Mouse (Mus musculus): ENCODE measurements around the gene Ugt1a9.

GRCm38 (mm10) chr1:88138145-88138544 is 67.5 kb downstream of the Ugt1a9 start:
- TF ChIP-seq CTCF (IDR thresholded peaks at IDR 0.05; ENCODE audit: control insufficient read depth, insufficient read depth, low read length) (no peak), POLR2A (IDR thresholded peaks at IDR 0.05; ENCODE audit: borderline replicate concordance, control insufficient read depth, low read depth, low read length) (no peak)
